Mouse (Mus musculus): ENCODE results near the gene Olfr420.

Olfr420 gene

GRCm38 (mm10) chr1:174155333-174155732 lies at the start of gene Olfr420:
TSS of gene Olfr420 (plus strand) at chr1:174155633.
- DNase-seq = no peak

GRCm38 (mm10) chr1:174121062-174121461 lies 34.4 kb upstream of the Olfr420 start, which contains the start of gene Olfr231:
TSS of gene Olfr231 (minus strand) at chr1:174121162.
- no peak for DNase-seq

GRCm38 (mm10) chr1:174131217-174131616 lies 24.2 kb upstream of the Olfr420 start, which contains the start of gene Olfr424:
TSS of gene Olfr424 (plus strand) at chr1:174131517.
- DNase-seq = no peak

- no peak for DNase-seq
Measured at GRCm38 (mm10) chr1:174131999-174132398, 23.4 kb upstream of the Olfr420 start.

- DNase-seq = no peak
Measured at GRCm38 (mm10) chr1:174141384-174141783, 14.0 kb upstream of the Olfr420 start.

- DNase-seq = no peak
Measured at GRCm38 (mm10) chr1:174146696-174147095, 8.7 kb upstream of the Olfr420 start.

- DNase-seq = no peak
Measured at GRCm38 (mm10) chr1:174149289-174149688, 6.1 kb upstream of the Olfr420 start.

- no peak for DNase-seq
Measured at GRCm38 (mm10) chr1:174157622-174158021, 2.2 kb downstream of the Olfr420 start.

- DNase-seq = no peak
Measured at GRCm38 (mm10) chr1:174158512-174158911, 3.1 kb downstream of the Olfr420 start.

- no peak for DNase-seq
Measured at GRCm38 (mm10) chr1:174159095-174159494, 3.7 kb downstream of the Olfr420 start.

GRCm38 (mm10) chr1:174169024-174169423 lies 13.6 kb downstream of the Olfr420 start:
- DNase-seq = no peak

GRCm38 (mm10) chr1:174170706-174171501 lies 15.5 kb downstream of the Olfr420 start:
- no peak for DNase-seq

GRCm38 (mm10) chr1:174171537-174171936 lies 16.1 kb downstream of the Olfr420 start:
- DNase-seq = no peak

GRCm38 (mm10) chr1:174172605-174173004 lies 17.2 kb downstream of the Olfr420 start, which contains the start of gene Spta1:
TSS of gene Spta1 (plus strand) at chr1:174172776.
- DNase-seq = no peak

- DNase-seq = no peak
Measured at GRCm38 (mm10) chr1:174204699-174205098, 49.3 kb downstream of the Olfr420 start.

Measured in thymus, postnatal 25 days (tissue).